Mouse (Mus musculus): Measurements from ENCODE around the gene Lrch4.

GRCm38 (mm10) chr5:137633397-137634084 is 4.6 kb downstream of the Lrch4 start:
- TF ChIP-seq POLR2A (IDR thresholded peaks at IDR 0.05; ENCODE audit: insufficient read depth, low read depth, low read length), result no peak
- no peak for TF ChIP-seq CTCF (IDR thresholded peaks at IDR 0.05; ENCODE audit: insufficient read depth, low read depth, low read length)

Measured in olfactory bulb, adult 2 months (tissue).